Mouse (Mus musculus) right cerebral cortex, adult 2 months (tissue): ENCODE measurements around the gene Clk1.
"Not testable (repeated sequence)": the region's sequence is repeated elsewhere in the genome, so short reads cannot be mapped to it uniquely, and the experiment has no call there.

Source experiments
- DNase-seq, 2 experiments: peaks; one replicate each; pipeline ENCODE4 v3.0.0; 2021 to 2022; ENCODE audit warnings: low spot score in 2 of 2

Clk1 gene

DNA sequence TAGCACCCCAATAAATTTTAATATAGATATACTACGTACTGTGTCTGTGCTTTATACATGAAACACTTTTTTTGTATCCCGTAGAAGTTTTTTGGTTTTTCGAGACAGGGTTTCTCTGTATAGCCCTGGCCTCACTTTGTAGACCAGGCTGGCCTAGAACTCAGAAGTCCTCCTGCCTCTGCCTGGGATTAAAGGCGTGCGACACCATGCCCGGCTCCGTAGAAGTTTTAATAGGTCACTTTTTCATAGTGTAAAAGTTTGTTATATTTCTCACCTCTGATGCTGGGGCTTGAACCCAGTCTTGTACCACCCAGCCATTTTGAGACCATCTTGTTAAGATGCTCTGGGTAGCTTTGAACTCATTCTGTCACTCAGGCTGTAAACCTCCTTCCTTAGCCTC is 16.5 kb downstream of the Clk1 start:
- no peak for DNase-seq

DNA sequence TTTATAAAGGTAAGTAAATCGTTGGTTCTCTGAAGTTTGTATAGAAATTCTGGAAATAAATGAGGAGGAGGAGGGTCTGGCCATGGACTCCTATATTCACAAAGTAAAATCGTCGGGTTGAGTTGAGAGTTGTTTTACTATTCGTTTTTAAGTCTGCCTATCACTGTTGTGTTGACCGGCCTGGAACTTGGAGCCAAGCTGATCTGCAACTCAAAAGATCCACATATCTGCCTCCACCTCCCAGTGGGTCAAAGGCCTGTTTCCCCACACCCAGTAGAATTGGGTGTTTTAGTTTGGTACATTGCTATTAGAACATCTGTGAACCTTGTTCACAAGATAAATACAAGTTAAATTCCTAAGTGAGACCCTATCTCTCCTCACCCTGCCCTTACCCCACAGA is 20.1 kb downstream of the Clk1 start:
- no peak for DNase-seq

DNA sequence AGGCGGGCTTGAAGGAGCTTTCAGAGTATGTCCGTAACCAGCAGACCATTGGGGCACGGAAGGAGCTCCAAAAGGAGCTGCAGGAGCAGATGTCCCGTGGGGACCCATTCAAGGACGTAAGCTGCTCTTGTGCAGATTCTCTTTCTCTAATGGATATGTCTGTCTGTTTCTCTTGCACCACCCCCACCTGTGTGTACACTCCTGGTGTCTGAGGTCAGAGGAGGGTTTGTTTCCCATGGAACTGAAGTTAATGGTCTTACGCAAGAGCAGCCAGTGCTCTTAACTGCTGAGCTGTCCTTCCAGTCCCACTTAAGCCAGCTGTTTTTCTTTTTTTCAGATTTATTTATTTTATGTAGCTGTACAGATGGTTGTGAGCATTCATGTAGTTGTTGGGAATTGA is 22.5 kb downstream of the Clk1 start:
- DNase-seq = no peak

DNA sequence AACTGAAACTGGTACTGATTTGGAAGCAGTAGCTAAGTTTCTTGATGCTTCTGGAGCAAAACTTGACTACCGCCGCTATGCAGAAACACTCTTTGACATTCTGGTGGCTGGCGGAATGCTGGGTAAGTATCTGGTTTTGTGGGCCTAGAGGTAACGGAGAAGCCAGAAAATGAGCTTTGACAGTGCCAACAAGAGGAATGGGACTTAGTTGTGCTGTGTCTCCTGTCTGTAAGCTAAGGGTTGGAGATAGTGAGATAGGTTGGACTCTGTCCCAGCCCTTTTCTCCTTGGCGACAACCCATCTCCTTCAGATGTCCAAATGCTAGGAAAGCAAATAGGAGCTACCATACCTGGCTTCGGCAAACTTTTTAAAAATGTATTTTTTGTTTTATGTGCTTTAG is 26.1 kb downstream of the Clk1 start:
- DNase-seq = no peak

DNA sequence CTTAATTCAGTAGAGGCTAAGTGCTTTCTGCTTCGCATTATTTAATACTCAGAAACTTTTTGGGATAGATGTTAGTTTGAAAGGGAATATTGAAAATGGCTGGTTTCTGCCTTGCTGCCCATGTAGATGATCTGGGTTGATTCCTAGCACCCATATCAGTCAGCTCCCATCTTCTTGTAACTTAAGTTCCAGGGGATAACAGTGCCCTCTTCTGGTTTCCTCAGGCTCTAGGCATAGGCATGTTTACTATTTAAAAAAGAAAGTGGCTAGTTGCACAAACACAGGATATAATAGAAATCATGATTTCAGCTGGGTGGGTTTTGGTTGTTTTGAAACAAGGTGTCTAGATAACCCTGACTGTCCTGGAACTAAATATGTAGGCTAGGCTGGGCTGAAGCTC is 27.7 kb downstream of the Clk1 start:
- no peak for DNase-seq

DNA sequence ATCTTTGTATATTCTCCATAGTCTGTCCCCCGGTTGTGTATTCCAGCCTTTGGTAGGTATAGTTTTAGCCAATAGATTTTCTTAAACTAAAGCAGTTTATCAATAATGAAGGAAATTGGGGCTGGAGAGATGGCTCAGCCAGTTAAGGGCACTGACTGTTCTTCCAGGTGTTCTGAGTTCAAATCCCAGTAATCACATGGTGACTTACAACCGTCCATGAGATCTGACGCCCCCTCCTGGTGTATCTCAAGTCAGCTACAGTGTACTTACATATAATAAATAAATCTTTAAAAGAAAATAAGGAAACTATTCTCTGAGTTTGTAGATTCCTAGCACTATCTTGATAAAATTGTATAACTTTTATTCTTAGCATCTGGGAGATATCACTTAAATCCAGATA is 28.5 kb downstream of the Clk1 start:
- DNase-seq = no peak

DNA sequence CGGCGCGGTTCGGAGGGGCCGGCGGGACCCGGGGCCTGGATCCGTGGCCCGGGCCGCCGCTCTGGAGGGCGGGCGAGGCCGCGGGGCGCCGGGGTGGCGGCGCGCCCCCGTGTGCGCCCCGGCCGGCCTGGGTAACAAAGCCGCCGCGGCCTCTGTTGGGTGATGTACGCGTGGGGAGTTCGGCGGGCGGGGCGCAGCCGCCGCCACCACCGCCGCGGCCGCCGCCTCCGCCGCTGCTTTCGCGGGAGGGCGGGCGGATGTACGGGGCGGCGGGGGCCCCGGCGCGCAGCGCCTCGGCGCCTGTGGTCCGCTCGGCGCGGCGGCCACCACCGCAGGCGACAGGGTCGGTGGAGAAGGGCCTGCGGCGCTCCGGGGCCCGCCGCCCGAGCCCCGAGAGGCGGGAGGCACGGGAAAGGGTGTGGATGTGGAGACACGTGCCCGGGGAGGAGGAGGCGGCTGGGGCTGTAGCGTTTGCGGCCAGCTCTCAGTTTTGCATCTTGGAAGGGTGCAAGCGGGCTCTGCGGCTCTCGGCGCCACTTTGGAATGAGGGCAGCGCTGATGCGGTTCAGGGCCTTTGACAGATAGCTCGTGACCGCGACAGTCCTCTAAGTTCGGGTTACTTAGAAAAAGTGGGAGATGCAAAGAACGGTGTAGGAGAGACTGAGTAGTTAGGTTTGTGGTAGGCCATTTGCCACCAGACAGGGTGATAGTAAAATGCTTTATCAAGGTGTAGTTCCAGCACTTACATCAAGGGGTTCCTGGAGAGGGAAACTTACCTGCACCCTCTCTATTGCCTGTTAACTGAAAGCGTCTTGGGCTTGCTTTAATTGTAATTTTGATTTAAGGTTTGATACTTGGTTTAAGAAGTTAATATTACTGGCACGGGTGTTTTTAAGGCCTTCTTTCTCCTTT is 30.3 kb downstream of the Clk1 start:
- DNase-seq = peak; percentile 37 to 52

DNA sequence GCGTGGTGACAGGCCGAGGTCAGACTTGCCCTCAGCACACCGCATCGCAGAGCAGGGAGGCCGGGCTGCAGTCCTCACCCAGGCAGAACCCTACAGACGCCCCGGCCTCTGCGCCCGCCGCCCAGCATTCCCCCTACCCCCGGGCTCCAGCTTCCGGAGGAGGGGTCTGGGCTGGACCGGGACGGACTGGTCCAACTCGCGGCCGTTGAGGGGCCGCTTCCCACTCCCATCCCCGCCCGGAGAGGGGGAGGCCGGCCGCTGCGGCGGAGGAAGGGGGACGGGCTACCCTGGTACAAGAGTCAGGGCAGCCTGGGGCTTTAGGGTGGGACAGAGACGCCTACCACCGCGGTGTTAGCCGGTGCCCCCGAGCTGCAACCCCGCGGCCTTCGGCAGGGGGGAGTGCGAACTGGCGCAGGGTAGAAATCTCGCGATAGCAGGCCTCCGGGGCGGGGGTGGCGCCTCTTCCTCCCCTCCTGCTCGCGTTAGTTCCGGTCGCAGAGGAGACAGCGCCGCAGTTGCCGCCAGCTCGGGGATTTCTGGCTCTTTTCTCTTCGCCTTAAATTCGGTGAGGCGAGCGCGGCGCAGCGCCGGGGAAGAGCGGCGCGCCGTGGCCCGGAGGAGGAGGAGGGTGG is 31.1 kb downstream of the Clk1 start, which contains the start of gene Bzw1:
TSS of gene Bzw1 (plus strand) at position 247 of the 632 bp plus-strand sequence.
- DNase-seq = peak; percentile 90 to 92

DNA sequence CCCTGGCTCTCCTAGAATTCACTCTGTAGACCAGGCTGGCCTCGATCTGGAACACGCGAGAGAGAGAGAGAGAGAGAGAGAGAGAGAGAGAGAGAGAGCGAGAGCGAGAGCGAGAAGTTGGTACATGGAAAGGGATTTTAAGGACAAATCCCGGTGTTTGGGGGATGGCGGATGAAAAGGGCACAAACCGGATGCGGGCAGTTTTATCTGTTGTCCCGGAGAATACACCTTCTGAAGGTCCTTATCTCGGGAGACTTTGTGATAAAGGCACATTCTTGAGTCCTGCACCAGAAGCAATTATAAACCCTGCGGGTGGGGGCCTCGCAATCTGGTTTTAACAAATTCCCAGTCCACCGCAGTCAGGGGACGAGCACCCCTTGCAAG is 31.6 kb downstream of the Clk1 start:
- DNase-seq = peak in 1 of 2 experiments; percentile 29

DNA sequence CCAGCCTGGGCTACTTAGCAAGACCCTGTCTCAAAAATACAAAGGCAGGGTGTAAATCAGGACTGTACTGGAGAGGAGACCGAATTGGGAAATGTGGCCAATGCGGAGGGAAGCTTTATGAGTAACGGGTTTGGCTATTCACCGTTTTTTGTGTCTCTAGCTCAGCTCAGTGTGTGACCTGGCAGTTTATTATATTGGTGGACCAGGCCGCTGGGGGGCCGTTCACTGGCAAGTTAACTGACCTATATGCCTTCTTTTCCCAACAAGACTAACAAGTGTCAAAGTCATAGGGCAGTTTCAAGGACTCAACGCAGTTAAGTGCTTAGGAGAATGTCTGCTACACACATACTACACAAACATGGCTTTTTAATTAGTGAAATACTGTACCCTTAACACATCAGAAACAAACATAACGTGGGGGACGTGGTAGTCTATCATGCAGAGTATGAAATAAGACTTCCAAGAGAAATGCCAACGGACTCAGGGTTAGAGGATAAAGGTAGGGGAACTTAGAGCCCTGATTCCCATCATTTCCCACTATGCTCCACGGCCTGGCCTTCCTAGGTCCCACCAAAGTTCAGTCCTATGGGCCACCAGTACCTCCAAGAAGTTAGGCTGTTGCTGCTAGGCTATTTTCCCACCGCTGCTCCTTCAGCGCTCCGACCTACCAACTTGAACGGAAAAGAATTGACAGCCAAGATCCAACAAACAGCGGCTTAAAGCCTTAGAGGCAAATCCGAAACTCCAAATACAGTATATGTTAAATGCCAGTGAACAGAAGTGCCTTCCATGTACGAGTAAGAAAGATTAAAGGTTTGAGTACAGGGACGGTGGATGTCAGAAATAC is 32.2 kb downstream of the Clk1 start:
- DNase-seq = no peak

DNA sequence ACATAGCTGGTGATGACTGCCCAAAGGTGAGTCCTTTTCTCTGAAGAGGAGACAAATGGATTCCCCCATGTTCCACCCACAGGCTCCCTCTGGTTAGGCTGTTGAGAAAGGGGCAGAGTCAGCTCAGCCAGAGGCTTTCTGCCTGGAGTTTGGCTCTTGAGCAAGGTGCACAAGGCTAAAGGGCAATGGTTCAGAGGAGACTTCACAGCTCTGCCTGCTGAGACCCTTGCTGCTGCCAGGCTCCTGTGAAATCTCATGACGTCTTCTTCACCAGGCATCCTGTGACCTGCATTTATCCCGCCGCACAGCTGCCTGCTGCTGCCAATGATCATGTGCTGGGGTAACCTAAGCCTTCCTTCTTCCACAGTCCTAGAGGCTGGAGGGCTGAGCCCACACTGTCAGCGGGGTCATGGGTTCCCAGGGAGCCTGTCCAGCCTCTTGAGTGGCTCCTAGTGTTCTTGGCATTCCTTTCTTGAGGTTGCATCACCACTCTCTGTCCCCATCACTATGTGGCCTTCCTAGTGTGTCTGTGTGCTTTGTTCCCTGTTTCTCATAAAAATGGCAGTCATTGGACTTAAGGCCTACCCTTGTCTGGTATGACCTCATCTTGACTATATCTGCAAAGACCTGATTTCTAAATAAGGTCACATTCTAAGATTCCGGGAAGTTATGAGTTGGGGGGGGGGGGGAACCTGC is 41.1 kb downstream of the Clk1 start:
- DNase-seq = no peak

DNA sequence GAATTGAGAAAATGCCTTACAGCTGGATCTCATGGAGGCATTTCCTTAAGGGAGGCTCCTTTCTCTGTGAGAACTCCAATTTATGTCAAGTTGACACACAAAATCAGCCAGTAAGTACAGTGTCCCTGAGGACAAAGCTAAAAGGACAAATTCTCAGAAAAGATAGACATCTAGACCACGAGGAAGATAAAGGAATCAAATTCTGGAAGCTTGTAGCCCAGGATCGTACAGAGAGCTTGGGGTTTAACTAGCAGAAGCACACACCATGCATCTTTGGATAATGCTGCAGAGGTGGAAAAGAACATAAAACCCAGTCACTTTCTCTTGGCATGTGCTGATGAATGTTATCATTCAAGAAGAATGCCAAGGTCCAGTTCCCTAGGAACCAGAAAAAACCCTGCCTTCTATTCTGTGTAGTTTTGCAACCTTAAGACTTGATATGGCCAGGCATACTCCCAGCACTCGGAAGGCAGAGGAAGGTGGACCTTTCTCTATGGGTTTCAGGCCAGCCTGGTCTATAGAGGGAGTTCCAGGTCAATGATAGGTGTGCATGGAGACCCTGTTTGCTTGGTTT is 48.2 kb downstream of the Clk1 start:
- no peak for DNase-seq

DNA sequence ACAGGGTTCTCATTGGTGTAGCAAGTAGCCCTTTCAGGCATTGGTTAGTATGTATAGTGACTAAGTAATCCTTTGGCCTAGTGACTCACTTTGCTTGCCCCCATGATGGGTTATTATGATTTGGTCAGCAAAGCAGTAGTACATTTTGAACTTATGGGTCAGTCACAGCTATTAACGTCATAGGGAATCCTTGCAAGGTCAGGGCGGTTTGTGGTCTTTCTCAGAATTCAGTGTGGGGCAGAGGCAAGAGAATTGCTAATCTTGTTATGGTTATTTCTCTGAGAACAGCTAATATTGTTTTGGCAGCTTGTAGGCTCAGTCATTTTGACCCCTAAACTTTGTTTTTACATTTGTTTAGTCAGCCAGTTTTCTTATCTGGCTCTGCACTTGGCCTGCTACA is 49.6 kb downstream of the Clk1 start:
- not testable (repeated sequence) for DNase-seq

DNA sequence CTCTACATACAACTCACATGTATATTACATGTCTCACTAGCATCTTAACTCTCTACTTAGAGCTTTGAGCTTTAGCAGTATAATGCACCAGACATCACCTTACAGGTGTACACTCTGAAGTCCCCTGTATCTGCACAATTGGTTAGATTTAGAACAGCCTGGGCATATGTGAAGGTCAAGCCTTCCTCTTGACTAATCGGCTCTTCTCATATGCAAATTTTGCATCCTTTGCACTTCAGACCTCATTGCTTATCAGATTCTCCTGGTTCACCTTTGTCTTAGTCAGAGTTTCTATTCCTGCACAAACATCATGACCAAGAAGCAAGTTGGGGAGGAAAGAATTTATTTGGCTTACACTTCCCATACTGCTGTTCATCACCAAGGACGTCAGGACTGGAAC is 54.1 kb downstream of the Clk1 start:
- no peak for DNase-seq

DNA sequence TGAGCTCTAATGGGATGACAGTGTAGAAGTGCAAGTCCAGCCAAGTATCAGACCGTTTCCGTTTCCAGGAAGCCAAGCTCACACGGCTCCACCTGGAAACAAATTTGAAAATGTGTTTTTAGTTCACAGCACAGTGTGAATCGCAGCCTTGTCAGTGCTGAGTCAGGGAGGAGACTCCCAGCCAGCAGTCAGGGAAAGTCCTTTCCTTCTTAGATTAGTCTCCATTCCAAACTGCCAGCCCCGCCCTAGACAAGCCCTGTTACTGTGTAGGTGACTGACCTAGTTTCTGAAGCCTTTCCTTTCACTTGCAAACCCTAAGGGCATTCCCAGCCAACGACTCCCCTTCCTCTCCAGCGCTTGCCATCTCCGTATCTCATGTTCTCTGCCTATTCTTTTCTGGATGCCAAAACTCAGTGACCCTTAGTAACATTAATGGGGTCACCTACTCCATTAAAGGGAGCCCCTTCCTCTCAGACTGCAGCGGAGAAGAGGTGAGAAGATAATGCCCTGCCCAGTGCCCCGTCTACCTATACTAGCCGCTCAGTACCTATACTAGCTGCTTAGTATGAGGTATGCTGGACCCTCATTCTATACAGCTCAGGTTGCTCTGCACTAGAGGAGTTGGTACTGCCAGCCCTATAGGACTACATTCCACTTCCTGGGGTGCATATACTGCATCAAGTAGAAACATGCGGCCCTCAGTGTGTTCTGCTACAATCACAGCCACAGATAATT is 57.0 kb downstream of the Clk1 start:
- DNase-seq = peak; percentile 13 to 16

DNA sequence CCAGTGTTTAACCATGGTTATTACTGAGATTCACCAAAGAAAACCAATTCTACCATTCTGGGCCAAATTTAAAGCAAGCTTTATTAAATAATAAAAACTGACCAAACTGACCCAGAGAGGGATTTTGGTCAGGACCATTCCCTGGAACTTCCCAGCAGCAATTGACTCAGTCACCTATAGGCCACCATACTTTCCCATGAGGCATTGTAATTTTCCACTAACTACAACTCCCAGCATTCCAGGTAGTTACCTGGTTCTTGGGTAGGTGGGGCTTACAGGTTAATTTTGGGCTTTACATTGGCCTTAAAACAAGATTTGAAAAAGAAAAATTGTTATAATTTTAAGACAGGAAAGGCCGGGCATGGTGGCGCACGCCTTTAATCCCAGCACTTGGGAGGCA is 58.0 kb downstream of the Clk1 start:
- no peak for DNase-seq

DNA sequence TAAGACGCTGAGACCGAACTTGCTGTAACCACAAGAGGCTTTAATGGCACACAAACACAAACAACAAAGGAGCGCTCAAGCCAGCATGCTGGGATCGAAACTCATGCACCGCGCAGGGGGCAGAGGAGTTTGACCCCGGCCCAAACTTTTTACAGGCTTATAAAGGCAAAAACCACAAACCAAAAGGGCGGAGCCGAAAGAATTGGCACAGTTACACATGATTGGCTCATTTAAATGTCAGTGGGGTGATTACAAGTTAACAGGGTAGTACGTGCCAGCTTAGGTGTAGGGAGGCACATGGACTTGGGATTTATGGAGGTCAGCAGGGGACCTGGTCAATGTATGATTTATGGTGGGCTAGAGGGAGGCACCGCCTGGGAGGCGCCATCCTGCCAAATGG is 59.3 kb downstream of the Clk1 start:
- DNase-seq = no peak

DNA sequence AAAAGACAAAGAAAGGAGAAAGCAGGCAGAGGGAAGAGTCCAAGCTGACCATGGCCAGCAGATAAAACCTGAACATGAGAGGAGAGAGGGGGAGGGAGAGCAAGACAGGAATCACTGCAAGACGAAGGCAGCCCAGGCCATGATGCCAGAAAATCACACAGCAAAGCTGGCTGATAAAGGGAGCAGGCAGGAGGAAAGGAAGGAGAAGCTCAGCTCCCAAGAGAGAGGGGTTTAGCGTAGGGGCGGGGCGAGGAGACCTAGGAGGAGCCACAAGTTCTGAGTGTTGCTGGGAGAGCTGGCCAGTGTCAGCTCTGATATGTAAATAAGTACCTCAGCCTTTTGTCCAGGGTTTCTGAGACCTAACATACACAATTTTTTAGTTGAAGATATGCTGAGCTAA is 61.6 kb downstream of the Clk1 start:
- no peak for DNase-seq
